Mouse (Mus musculus): Measurements from ENCODE around the gene Fitm2.

GRCm38 (mm10) chr2:163460622-163461021 is 11.8 kb downstream of the Fitm2 start:
- TF ChIP-seq CTCF (IDR thresholded peaks at IDR 0.05; ENCODE audit: borderline replicate concordance, extremely low read depth, insufficient read depth, insufficient read length) (no peak), POLR2A (IDR thresholded peaks at IDR 0.05; ENCODE audit: borderline replicate concordance, extremely low read depth, insufficient read depth, insufficient read length, poor library complexity, severe bottlenecking) (no peak)

All from brain, embryonic 14.5 days (tissue).